Mouse (Mus musculus): Measurements from ENCODE around the gene Bfsp2. TPM values are rescaled to one million over a fixed set of nuclear protein-coding genes. Genes with fewer than 3 reads are reported as not detected.

The Bfsp2 gene
- total RNA-seq, 2 experiments from 2014 or later: 3.1 TPM; not detected in 1

- no peak for ATAC-seq (replicated peaks; ENCODE audit: poor library complexity, severe bottlenecking)
Observed at GRCm38 (mm10) chr9:103387011-103387653, 93.1 kb downstream of the Bfsp2 start.

- ATAC-seq (replicated peaks; ENCODE audit: poor library complexity, severe bottlenecking): no peak
Observed at GRCm38 (mm10) chr9:103386573-103386972, 93.6 kb downstream of the Bfsp2 start.

- no peak for ATAC-seq (replicated peaks; ENCODE audit: poor library complexity, severe bottlenecking)
Observed at GRCm38 (mm10) chr9:103385600-103385999, 94.6 kb downstream of the Bfsp2 start.

- no peak for ATAC-seq (replicated peaks; ENCODE audit: poor library complexity, severe bottlenecking)
Observed at GRCm38 (mm10) chr9:103384141-103384796, 96.0 kb downstream of the Bfsp2 start.

GRCm38 (mm10) chr9:103383576-103383975, 96.6 kb downstream of the Bfsp2 start:
- ATAC-seq (replicated peaks; ENCODE audit: poor library complexity, severe bottlenecking): no peak

GRCm38 (mm10) chr9:103382989-103383388, 97.2 kb downstream of the Bfsp2 start:
- no peak for ATAC-seq (replicated peaks; ENCODE audit: poor library complexity, severe bottlenecking)

- no peak for ATAC-seq (replicated peaks; ENCODE audit: poor library complexity, severe bottlenecking)
Observed at GRCm38 (mm10) chr9:103380566-103380965, 99.7 kb downstream of the Bfsp2 start.

- no peak for ATAC-seq (replicated peaks; ENCODE audit: poor library complexity, severe bottlenecking)
Observed at GRCm38 (mm10) chr9:103379199-103379598, 101.0 kb downstream of the Bfsp2 start.

GRCm38 (mm10) chr9:103378686-103379085, 101.5 kb downstream of the Bfsp2 start:
- no peak for ATAC-seq (replicated peaks; ENCODE audit: poor library complexity, severe bottlenecking)

- no peak for ATAC-seq (replicated peaks; ENCODE audit: poor library complexity, severe bottlenecking)
Observed at GRCm38 (mm10) chr9:103376346-103377320, 103.6 kb downstream of the Bfsp2 start.

Other genes starting within 250 kb of the Bfsp2 start
- 83.7 and 112 TPM in 2 replicates for gene Trf, start 250.0 kb downstream of the Bfsp2 start, total RNA-seq (2014; fragmentation: Nextera tagmentation)
- gene Trf, start 250.0 kb downstream of the Bfsp2 start, total RNA-seq (2017): 98.7 and 115 TPM in 2 replicates
- not detected in 2 replicates for gene 1300017J02Rik, start 175.3 kb downstream of the Bfsp2 start, total RNA-seq (2014; fragmentation: Nextera tagmentation)
- 0.04 TPM in 1 of 2 replicates, not detected in the other for gene 1300017J02Rik, start 175.3 kb downstream of the Bfsp2 start, total RNA-seq (2017)
- 154 and 214 TPM in 2 replicates for gene Topbp1, start 175.2 kb downstream of the Bfsp2 start, total RNA-seq (2014; fragmentation: Nextera tagmentation)
- gene Topbp1, start 175.2 kb downstream of the Bfsp2 start, total RNA-seq (2017): 211 and 230 TPM in 2 replicates
- gene Cdv3, start 114.6 kb downstream of the Bfsp2 start, total RNA-seq (2014; fragmentation: Nextera tagmentation): 111 and 118 TPM in 2 replicates
- gene Cdv3, start 114.6 kb downstream of the Bfsp2 start, total RNA-seq (2017): 171 and 197 TPM in 2 replicates